ENCODE assay signal across 8 mouse cellular contexts in genomic region chr5:53214362-53214761, GRCm38 (mm10). TPM values are rescaled to one million over a fixed set of nuclear protein-coding genes. Genes with fewer than 3 reads are reported as not detected.
DNase-seq lines count a peak whose midpoint lies in the region; ATAC-seq and TF ChIP-seq lines count a peak whose summit lies in the region.

No protein-coding gene starts in this region.

- ATAC-seq in heart, embryonic 13.5 days (ENCODE audit: extremely low read depth, insufficient number of reproducible peaks, low FRiP score, low TSS enrichment): no peak
- ATAC-seq in forebrain, embryonic 14.5 days: 0 out of 2 replicates have a peak, but pooled peaks have one; percentile 1
- no peak for ATAC-seq in limb, embryonic 14.5 days (ENCODE audit: low FRiP score, low read depth)

- H3K27ac ChIP-seq in heart, embryonic 13.5 days (replicated peaks): no peak overlapping the region
- peak overlapping the region; percentile 85 for H3K27ac ChIP-seq in forebrain, embryonic 14.5 days (ENCODE audit: low read depth, low read length)
- no peak overlapping the region for H3K27ac ChIP-seq in limb, embryonic 14.5 days (replicated peaks; ENCODE audit: low read depth, low read length)

- H3K36me3 ChIP-seq in heart, embryonic 13.5 days: no peaks in the 10 kb centered on the region
- no peaks in the 10 kb centered on the region for H3K36me3 ChIP-seq in E14TG2a.4 (ENCODE audit: insufficient read depth, low read length)
- H3K36me3 ChIP-seq in forebrain, embryonic 14.5 days (ENCODE audit: control insufficient read depth, insufficient read depth, low read length): no peaks in the 10 kb centered on the region
- H3K36me3 ChIP-seq in limb, embryonic 14.5 days (ENCODE audit: control insufficient read depth, insufficient read depth, low read length): no peaks in the 10 kb centered on the region

- 17% methylated on average over 5 of the region's 5 CpGs for WGBS in heart, embryonic 13.5 days
- 8% methylated on average over 5 of the region's 5 CpGs for WGBS in forebrain, embryonic 14.5 days
- 21% methylated on average over 5 of the region's 5 CpGs for WGBS in limb, embryonic 14.5 days

- DNase-seq in heart, adult 9 months (ENCODE audit: low spot score in 2 of 2): no peak
- no peak for DNase-seq in forebrain, embryonic 14.5 days (ENCODE audit: low spot score)
- DNase-seq in limb, embryonic 14.5 days (ENCODE audit: low spot score): no peak
- DNase-seq in left cerebral cortex, adult 8-10 months (ENCODE audit: low spot score in 2 of 2): no peak
- no peak for DNase-seq in frontal cortex, postnatal 14 days (ENCODE audit: low spot score in 2 of 2)
- no peak for DNase-seq in yolk sac, embryonic 10.5 days (ENCODE audit: low spot score)

- H3K4me1 ChIP-seq in heart, embryonic 13.5 days: peaks cover 39% of the 10 kb centered on the region
- peaks cover 31% of the 10 kb centered on the region for H3K4me1 ChIP-seq in E14TG2a.4 (replicated peaks; ENCODE audit: low read depth, low read length)
- peaks cover 12% of the 10 kb centered on the region for H3K4me1 ChIP-seq in forebrain, embryonic 14.5 days (ENCODE audit: control insufficient read depth, insufficient read depth, low read length)
- peaks cover 15% of the 10 kb centered on the region; the same call in 1 of the 2 replicates for H3K4me1 ChIP-seq in limb, embryonic 14.5 days (ENCODE audit: control insufficient read depth, insufficient read depth, low read length)

- H3K4me3 ChIP-seq in heart, embryonic 13.5 days: peak overlapping the region; percentile 72
- H3K4me3 ChIP-seq in E14TG2a.4 (replicated peaks; ENCODE audit: low read length): peak overlapping the region; percentile 79
- H3K4me3 ChIP-seq in forebrain, embryonic 14.5 days (ENCODE audit: low read depth, low read length): peak overlapping the region; percentile 81
- peak overlapping the region; percentile 62; the same call in 1 of the 2 replicates for H3K4me3 ChIP-seq in limb, embryonic 14.5 days (replicated peaks; ENCODE audit: low read length)

- no peaks in the 10 kb centered on the region for H3K9me3 ChIP-seq in heart, embryonic 13.5 days
- H3K9me3 ChIP-seq in E14TG2a.4 (ENCODE audit: low read length): no peaks in the 10 kb centered on the region; the same call in 1 of the 2 replicates
- H3K9me3 ChIP-seq in forebrain, embryonic 14.5 days (replicated peaks; ENCODE audit: control insufficient read depth, low read length): no peaks in the 10 kb centered on the region
- H3K9me3 ChIP-seq in limb, embryonic 14.5 days (ENCODE audit: control insufficient read depth, low read length): no peaks in the 10 kb centered on the region

- peak overlapping the region; percentile 84; the same call in 1 of the 2 replicates for H3K9ac ChIP-seq in heart, embryonic 13.5 days
- peak overlapping the region; percentile 94 for H3K9ac ChIP-seq in forebrain, embryonic 14.5 days (ENCODE audit: low read length)
- no peak overlapping the region for H3K9ac ChIP-seq in limb, embryonic 14.5 days (ENCODE audit: low read depth, low read length, severe bottlenecking)

- peak overlapping the region; percentile 99 for H3K4me2 ChIP-seq in heart, embryonic 13.5 days
- H3K4me2 ChIP-seq in forebrain, embryonic 14.5 days (ENCODE audit: low read length): peak overlapping the region; percentile 95
- peak overlapping the region; percentile 100; the same call in 1 of the 2 replicates for H3K4me2 ChIP-seq in limb, embryonic 14.5 days (replicated peaks; ENCODE audit: low read depth, low read length, severe bottlenecking)

- peaks cover 67% of the 10 kb centered on the region for H3K27me3 ChIP-seq in heart, embryonic 13.5 days (replicated peaks)
- H3K27me3 ChIP-seq in E14TG2a.4 (ENCODE audit: insufficient read depth, low read length): peaks cover 91% of the 10 kb centered on the region
- H3K27me3 ChIP-seq in forebrain, embryonic 14.5 days (replicated peaks; ENCODE audit: control insufficient read depth, insufficient read depth, low read length): no peaks in the 10 kb centered on the region
- peaks cover 28% of the 10 kb centered on the region for H3K27me3 ChIP-seq in limb, embryonic 14.5 days (ENCODE audit: control insufficient read depth, insufficient read depth, low read length)

- TF ChIP-seq CTCF in E14TG2a.4 (conservative IDR thresholded peaks at IDR 0.05; ENCODE audit: low read length): no peak

- TF ChIP-seq POLR2A in limb, embryonic 14.5 days (IDR thresholded peaks at IDR 0.05; ENCODE audit: borderline replicate concordance, extremely low read depth, insufficient read depth, insufficient read length): no peak

RNA-seq across cellular contexts. Expression of gene Sel1l3, which starts 0.6 kb away (rescaled TPM):
- polyA plus RNA-seq in heart, embryonic 13.5 days (2015; fragmentation: Nextera tagmentation; extraction: Ambion mirVana): 1.0 and 1.3 TPM in 2 replicates
- 11.0 and 11.2 TPM in 2 replicates for polyA plus RNA-seq in forebrain, embryonic 14.5 days (2014; fragmentation: Nextera tagmentation; extraction: Ambion mirVana)
- 4.6 and 5.1 TPM in 2 replicates for polyA plus RNA-seq in limb, embryonic 14.5 days (2012; rRNA removed)
- 2.7 and 3.6 TPM in 2 replicates for polyA plus RNA-seq in limb, embryonic 14.5 days (2014; fragmentation: Nextera tagmentation; extraction: Ambion mirVana)
- total RNA-seq in left cerebral cortex, adult 8-10 months (2022): 10 to 100 TPM; 55.6 to 65.4 (median 56.4) TPM

RNA-seq across cellular contexts. Expression of gene Smim20, which starts 52.5 kb away (rescaled TPM):
- 149 and 169 TPM in 2 replicates for polyA plus RNA-seq in heart, embryonic 13.5 days (2015; fragmentation: Nextera tagmentation; extraction: Ambion mirVana)
- 68.1 and 95.4 TPM in 2 replicates for polyA plus RNA-seq in forebrain, embryonic 14.5 days (2014; fragmentation: Nextera tagmentation; extraction: Ambion mirVana)
- polyA plus RNA-seq in limb, embryonic 14.5 days (2012; rRNA removed): 47.4 and 48.1 TPM in 2 replicates
- 100 and 112 TPM in 2 replicates for polyA plus RNA-seq in limb, embryonic 14.5 days (2014; fragmentation: Nextera tagmentation; extraction: Ambion mirVana)
- total RNA-seq in left cerebral cortex, adult 8-10 months (2022): 10 to 100 TPM; 38.0 to 43.3 (median 40.1) TPM
